Mouse (Mus musculus) urinary bladder, postnatal 4 days (tissue): ENCODE data around the gene Coasy.
"Not testable (repeated sequence)": the region's sequence is repeated elsewhere in the genome, so short reads cannot be mapped to it uniquely, and the experiment has no call there.

Experiments
- DNase-seq, 2 experiments: peaks; one replicate each; pipeline ENCODE4 v3.0.0; 2021 to 2022; ENCODE audit warnings: low spot score in 2 of 2

Coasy gene

GRCm38 (mm10) chr11:101087682-101088055 lies 5.3 kb downstream of the Coasy start:
- no peak for DNase-seq

- no peak for DNase-seq
Measured at GRCm38 (mm10) chr11:101089931-101090330, 7.6 kb downstream of the Coasy start.

- DNase-seq, result no peak
Measured at GRCm38 (mm10) chr11:101094930-101095313, 12.6 kb downstream of the Coasy start.

DNA sequence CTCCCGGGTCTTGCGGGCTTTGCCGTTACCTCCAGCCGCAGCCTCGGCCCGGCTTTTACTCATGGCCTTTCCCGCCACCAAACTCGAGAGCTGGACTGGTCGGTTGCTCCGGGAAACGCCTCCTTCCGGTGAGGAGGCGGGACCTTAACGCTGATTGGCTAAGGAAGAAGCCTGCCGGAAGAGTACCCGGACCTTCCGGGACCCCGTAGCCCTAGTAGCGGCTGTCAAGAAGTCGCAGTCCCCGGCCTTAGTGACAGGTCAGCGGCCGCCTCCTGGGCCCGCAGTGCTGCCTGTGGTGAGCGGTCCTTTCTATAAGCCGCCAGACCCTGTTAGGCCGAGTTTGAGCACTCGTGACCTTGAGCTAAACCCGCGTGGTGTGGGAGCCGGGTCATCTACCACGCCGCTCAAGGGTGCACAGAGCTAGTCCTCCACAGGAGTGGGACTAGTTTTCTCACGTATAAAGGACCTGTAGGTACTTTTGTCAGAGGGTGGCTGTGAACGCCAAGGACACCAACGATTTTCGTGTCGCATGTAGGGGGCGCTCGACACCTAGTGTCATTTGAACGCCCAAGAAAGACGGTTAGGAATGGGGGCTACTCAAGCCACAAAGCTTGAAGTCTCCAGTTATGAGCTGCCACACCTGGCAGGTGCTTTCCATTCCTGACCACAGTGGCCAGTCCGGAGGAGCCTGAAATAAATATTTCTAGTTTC lies 13.1 kb downstream of the Coasy start, which contains the start of gene Psmc3ip:
Gene Psmc3ip (minus strand): TSS at position 123 of the 711 bp plus-strand sequence.
- peak; percentile 90 to 94 for DNase-seq

GRCm38 (mm10) chr11:101098231-101098630 lies 15.9 kb downstream of the Coasy start:
- no peak for DNase-seq

- no peak for DNase-seq
Measured at GRCm38 (mm10) chr11:101103011-101103410, 20.6 kb downstream of the Coasy start.

DNA sequence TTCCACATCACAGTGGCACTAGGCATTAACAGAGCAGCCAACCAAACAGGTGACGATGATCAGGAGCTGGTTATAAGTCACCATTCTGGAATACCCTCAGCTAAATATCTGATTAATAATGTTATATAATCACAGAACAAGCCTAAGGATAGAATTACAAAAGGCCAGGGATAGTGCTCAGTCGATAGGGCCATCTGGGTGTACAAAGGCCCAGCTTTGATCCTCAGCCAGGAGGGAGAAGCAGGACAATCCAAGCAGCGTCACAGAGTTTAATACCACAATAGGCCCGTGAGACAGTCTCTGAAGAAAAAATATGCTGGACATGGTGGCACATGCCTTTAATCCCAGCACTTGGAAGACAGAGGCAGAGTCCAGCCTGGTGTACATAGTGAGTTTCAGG lies 27.0 kb downstream of the Coasy start:
- DNase-seq, result no peak

GRCm38 (mm10) chr11:101110708-101111107 lies 28.3 kb downstream of the Coasy start:
- DNase-seq, result no peak

- DNase-seq, result no peak
Measured at GRCm38 (mm10) chr11:101111178-101111577, 28.8 kb downstream of the Coasy start.

DNA sequence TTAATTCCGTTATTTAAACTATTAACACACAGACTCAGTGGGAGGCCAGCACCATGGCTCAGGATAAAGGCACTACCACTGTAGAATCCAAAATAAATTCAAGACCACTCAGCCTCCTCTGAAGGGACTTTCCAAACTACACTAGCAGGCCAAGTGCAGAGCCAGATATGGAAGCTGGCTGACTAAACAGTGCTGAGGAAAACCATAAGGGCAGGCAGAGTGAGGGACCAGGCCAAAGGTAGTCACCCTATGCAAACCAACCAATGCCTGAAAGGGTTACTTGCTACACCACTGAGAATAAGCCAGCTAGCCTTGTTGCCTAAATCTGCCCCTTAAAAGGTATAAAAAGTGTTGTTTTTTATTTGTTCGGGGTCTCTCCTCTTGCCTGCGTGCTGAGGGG lies 29.8 kb downstream of the Coasy start:
- DNase-seq, result no peak

- DNase-seq, result no peak
Measured at GRCm38 (mm10) chr11:101115564-101115963, 33.2 kb downstream of the Coasy start.

DNA sequence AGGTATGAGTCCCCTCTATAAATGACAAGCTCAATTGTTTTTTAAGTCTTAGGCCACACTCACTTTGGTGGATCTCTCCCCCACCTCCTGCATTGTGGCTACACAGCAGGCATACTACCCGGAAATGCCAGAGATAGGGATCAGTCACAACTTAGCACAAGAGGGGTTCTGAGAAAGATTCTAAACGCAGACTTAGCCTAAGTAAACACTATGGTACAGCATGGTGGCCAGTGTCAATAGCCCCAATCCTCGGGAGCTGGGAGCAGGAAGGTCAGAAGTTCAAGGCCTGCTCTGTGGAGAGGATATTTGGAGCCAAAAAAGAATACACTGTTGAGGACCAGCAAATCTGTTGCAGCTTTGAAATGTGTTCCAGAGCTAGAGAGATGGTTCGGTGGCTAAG lies 35.7 kb downstream of the Coasy start:
- DNase-seq, result no peak

- no peak for DNase-seq
Measured at GRCm38 (mm10) chr11:101119131-101119760, 36.9 kb downstream of the Coasy start.

- peak; percentile 98 to 99 for DNase-seq
Measured at GRCm38 (mm10) chr11:101119761-101120544, 37.6 kb downstream of the Coasy start, which contains the start of the genes Retreg3 and Tubg1. Gene Retreg3 (minus strand): TSS chr11:101119893. Gene Tubg1 (plus strand): TSS chr11:101119938.

- no peak for DNase-seq
Measured at GRCm38 (mm10) chr11:101120545-101121188, 38.3 kb downstream of the Coasy start.

DNA sequence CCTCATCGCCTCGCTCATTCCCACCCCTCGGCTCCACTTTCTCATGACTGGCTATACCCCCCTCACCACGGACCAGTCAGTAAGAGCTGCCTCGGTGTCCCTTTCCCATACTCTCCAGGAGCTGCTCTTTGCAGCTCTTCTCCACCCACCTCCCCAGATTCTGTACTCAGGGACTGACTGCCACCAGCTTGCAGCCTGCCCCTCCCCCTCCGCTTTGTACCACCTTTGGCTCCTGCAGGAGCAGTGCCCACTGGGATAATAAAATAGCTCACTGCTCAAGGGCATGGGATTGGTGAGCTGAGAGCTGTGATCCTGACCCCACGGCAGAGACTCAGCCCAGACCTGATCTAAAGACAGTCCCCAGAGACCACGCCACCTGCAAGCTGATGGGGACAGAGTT lies 42.1 kb downstream of the Coasy start:
- DNase-seq, result not testable (repeated sequence)

DNA sequence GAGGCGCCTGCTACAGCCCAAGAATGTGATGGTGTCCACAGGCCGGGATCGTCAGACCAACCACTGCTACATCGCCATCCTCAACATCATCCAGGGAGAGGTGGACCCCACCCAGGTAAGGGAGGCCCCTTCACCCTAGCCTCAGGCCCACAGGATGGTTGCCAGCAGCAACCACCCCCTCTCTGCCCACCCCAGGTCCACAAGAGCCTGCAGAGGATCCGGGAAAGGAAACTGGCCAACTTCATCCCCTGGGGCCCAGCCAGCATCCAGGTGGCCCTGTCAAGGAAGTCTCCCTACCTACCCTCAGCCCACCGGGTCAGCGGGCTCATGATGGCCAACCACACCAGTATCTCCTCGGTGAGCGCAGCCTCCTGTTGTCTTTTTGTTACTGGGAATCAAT lies 42.6 kb downstream of the Coasy start:
- DNase-seq, result not testable (repeated sequence)

DNA sequence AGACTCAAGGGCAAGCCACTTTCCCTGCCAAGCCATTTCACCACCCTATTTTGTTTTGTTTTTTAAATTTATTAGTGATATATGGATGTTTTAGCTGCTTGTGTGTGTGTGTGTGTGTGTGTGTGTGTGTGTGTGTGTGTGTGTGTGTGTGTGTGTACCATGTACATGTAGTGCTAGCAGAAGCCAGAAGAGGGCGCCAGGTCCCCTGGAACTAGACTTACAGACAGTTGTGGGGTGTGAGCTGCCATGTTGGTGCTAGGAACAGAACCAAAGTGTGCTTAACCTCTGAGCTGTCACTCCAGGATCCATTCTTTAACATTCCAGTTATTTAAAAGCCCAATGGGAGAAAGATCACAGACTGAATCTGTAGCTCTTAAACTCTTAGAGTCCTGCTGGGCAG lies 44.7 kb downstream of the Coasy start:
- DNase-seq, result no peak

GRCm38 (mm10) chr11:101128996-101129577 lies 46.7 kb downstream of the Coasy start:
- DNase-seq, result no peak

- no peak for DNase-seq
Measured at GRCm38 (mm10) chr11:101130056-101130756, 47.8 kb downstream of the Coasy start.

GRCm38 (mm10) chr11:101131187-101131586 lies 48.8 kb downstream of the Coasy start:
- DNase-seq, result no peak
